Mouse (Mus musculus): ENCODE measurements around the gene Lrrn3. TPM values are rescaled to one million over a fixed set of nuclear protein-coding genes. Genes with fewer than 3 reads are reported as not detected.

The Lrrn3 gene
- total RNA-seq, 2 experiments from 2014 or later, result 60.4 to 63.7 TPM

DNA sequence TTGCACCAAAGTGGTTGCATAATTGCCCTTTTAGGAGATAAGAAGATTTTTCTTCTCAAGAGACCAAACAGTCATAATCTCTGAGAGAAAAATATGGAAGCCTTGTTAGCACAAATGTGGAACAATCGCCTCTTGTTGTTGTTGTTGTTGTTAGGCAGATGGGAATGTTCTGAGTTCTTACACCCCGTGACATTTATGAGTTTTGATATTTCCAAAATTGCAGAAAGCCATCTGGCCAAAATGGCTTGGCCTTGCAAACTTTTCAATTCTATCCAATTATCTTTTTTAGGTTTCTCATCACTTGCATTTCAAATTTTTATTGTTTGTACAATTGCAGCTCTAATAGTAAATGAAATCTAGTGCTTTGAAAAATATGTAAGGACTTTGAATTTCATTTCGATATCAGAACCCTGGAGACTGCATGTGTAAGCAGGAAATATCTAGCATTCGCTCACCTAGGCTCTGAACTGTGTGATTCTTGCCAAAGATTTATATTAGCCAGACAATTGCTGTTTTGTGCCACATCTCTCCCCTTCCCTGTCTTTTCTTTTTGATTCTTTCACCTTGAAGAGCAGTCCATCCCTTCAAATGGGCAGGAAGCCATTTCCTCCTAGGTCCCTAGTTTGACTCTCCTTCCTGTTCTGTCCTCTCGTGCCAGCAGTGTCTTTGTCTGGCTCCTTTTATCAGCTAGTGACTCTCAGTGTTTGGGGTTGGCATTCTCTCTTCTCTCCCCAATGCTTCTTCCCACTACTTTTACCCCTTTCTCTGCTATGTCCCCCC is 49.8 kb downstream of the Lrrn3 start:
- DNase-seq (ENCODE audit: low spot score in 2 of 2), result peak in 1 of 2 experiments; percentile 71

DNA sequence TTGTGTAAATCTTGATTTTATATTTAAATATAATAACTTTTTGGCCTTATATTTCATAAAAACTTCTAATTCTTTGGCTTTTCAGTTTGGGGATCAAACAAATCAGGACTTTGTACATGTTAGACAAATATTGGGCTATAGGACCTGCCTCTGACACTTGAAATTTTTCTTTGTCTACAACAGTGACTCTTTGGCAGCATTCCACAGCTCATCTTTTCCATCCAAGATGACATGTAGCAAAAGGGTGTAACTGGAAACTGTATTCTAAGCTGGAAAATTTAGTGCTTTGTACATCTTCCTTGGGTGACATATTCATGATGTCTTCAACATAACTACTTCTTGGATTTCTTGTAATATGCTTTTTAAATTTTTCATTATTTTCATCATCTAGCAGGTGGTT is 57.4 kb downstream of the Lrrn3 start:
- no peak for DNase-seq (ENCODE audit: low spot score in 2 of 2)

DNA sequence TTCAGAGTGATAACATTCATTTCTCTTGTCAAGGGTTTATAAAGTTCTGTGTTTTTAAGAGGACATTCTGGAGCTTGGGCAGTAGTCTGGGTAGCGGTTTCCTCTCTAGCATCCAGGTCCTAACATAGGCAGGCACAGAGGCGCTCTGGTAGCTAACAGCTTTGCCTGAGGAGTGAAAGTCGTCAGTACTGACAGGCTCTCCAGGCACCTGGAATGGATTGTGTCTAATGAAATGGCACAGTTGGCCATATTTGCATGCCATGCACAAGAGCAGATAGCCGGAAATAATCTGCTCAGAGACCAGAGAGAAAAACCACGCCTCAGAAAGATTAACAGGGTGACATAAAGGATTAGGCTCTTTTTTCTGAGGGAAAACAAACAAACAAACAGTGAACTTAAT is 58.8 kb downstream of the Lrrn3 start:
- DNase-seq (ENCODE audit: low spot score in 2 of 2), result no peak

DNA sequence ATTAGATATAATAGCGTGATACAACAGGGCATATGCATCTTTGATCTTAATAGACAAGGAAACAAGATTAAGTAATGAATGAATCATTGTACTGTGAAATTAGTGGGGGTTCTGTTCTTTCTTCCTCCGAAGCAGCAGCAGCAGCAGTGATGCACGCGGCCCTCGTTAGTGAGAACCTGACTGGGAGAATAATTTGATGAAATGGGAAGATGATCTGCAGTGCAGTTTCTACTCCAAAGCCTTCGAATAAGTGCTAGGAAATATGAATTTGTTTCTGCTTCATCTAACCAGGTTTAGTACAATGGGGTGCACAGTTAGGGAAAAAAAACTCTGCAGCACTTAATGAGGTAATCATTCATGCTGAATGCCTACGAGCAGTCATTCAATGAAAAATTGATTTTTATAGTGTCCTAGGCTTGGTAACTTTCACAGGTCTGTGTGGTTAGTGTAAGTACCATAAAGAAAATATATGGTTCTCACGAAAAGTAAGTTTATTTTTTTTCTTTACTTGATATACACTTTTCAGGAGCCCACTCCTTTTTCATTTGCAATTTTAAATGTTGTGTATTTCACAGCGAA is 61.0 kb downstream of the Lrrn3 start:
- DNase-seq (ENCODE audit: low spot score in 2 of 2), result no peak

DNA sequence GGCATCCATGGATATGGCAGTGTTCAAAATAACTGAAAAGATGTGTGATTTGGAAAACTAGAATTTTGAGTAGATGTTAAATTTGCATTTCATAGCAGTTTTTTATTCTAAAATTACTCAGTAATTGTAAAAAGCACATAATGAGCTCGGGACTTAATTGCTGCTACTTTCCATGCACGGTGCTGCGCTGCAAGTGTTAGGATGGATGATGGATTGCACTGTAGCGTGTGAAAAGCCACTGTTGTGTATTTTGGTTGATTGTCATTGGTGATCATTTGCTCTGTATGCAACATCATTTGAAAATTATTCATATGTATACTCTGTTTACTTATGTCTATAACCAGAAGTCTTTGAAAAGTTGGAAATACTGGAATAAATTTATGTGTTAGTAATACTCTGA is 68.3 kb downstream of the Lrrn3 start:
- DNase-seq (ENCODE audit: low spot score in 2 of 2), result no peak

DNA sequence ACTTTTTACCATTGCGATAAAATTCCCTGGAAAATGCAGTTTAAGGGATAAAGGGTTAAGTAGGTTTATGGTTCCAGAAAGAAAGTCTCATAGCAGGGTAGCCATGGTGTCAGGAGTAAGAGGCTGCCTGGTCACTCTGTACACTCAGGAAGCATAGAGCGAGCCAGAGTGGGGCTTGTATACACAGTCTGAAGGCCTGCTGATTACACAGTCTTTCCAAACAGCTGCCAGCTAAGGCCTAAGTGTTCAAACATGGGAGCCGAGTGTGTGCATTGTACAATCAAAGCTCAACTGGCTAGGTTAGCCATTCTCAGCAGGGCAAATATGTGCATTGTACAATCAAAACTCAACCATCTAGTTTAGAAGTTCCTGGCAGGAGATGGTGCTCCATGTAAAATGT is 69.1 kb downstream of the Lrrn3 start:
- no peak for DNase-seq (ENCODE audit: low spot score in 2 of 2)

DNA sequence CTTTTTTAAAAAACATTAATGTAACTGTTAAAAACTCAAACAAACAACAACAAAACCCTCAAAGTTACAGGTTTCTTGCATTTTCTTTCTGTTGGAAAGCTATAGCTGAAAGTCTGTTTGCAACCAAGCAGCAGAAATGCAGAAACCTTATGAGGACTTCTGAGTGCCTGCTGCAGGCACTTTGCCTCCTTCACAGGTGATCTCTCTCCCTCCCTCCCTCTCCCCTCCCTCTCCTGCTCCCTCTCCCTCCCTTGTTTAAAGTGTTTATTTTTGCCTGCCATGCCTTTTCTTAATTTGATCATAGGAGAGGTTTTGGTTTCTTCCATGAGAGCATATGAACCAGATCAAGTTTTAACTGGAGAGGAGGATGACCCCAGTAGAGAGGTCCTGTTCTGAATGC is 69.6 kb downstream of the Lrrn3 start:
- DNase-seq (ENCODE audit: low spot score in 2 of 2), result no peak

DNA sequence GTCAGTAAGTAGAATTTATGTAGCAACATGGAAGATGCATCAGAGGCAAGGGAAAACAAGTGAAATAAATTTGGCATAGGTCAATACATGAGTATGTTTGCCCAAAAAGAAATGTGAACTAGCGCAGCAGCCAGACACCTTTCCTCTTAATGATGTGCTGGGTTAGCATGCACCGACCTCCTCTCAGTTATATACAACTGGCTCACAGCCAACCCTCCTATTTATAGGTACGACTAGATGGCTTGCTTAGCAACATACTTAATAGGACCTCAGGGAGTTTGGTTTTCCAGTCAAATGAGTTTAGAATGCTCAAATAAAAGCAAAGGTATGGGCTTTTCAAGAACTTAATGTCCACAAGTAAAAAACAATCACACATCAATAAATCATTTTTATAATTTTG is 76.8 kb downstream of the Lrrn3 start:
- no peak for DNase-seq (ENCODE audit: low spot score in 2 of 2)

DNA sequence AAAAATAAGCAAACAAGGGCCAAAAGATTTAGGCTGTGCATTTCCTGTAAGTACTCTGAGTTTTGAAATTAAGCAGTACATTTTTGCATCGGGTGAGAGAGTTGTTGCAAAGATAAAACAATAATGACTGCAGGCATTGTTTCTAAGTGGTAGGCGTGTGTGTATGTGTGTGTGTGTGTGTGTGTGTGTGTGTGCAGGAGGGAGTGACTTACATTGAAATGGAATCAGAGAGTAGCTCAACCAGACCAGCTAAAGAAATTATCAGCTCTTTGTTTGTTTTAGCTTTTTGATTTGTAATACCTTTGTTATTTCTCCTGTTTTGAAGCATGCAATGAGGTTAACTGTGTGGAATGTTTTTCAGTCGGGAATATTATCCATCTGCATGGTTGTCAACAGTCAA is 84.3 kb downstream of the Lrrn3 start:
- no peak for DNase-seq (ENCODE audit: low spot score in 2 of 2)
